Mouse (Mus musculus): Measurements from ENCODE around the gene Zfp648. TPM values are rescaled to one million over a fixed set of nuclear protein-coding genes. Genes with fewer than 3 reads are reported as not detected.

Zfp648 gene
- polyA plus RNA-seq, 1 experiment from 2014 or later: not detected

DNA sequence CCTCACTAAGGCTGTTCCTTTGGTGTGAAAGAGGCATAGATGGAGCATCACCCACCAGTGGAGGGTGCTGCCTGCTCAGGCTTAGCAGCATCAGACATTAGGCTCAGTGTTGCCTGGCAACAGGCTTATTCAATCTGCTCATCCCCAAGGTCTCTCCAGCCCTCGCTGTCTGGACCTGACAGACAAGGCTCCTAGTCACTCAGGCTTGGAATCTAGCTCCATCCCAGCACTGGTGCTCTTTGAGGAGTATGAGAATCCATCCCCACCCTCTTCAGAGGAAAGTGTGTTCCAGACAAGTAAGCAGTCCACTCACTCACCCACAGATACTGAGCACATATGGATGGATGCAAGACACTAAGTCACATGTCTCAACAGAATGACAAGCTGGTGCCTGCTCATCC is 22.8 kb downstream of the Zfp648 start:
- Histone ChIP-seq H3K36me3 (ENCODE audit: control insufficient read depth, insufficient read depth, low read length) (no peaks in the 10 kb centered on the region), H3K9ac (ENCODE audit: low read length) (no peak overlapping the region), H3K9me3 (ENCODE audit: control insufficient read depth, low read length) (no peaks in the 10 kb centered on the region), H3K4me3 (ENCODE audit: control insufficient read depth in 1 of 2, insufficient read depth in 1 of 2, low read depth in 1 of 2, low read length in 2 of 2) (no peak overlapping the region), H3K27ac (replicated peaks in 1 of 2; ENCODE audit: control insufficient read depth in 1 of 2, insufficient read depth in 1 of 2, low read depth in 2 of 2, low read length in 2 of 2) (no peak overlapping the region), H3K27me3 (ENCODE audit: control insufficient read depth, insufficient read depth, low read length) (no peaks in the 10 kb centered on the region), H3K4me1 (ENCODE audit: control insufficient read depth in 2 of 2, insufficient read depth in 2 of 2, low read length in 2 of 2) (no peaks in the 10 kb centered on the region), H3K4me2 (ENCODE audit: low read length) (no peak overlapping the region)
- ATAC-seq (ENCODE audit: insufficient number of reproducible peaks, insufficient read depth, low FRiP score, low read depth): no peak
- 44% methylated on average over 1 of the region's 1 CpGs for WGBS

DNA sequence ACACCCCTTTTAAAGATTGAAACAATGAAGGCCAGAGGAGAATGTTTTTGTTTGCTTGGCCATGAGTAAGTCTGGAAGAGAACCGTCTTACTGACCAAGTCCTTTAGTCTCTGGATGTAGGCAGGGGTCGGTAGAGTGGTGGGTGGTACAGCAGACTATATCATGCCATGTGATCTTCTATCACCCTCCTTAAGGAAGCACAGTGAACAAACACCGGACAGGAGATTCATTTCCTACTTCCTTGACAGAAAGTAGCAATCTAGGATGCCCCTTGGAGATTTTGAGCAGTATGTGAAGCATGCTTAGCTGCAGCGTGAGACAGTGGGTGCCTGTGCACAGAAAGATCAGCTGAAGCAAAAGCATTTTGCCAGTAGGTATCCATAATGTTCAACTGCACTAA is 31.6 kb downstream of the Zfp648 start:
- H3K36me3 ChIP-seq (ENCODE audit: control insufficient read depth, insufficient read depth, low read length): no peaks in the 10 kb centered on the region
- 71% methylated on average over 4 of the region's 4 CpGs for WGBS
- H3K9ac ChIP-seq (ENCODE audit: low read length): no peak overlapping the region
- H3K4me2 ChIP-seq (ENCODE audit: low read length): no peak overlapping the region
- no peaks in the 10 kb centered on the region for H3K9me3 ChIP-seq (ENCODE audit: control insufficient read depth, low read length)
- H3K4me3 ChIP-seq (ENCODE audit: control insufficient read depth in 1 of 2, insufficient read depth in 1 of 2, low read depth in 1 of 2, low read length in 2 of 2): no peak overlapping the region
- no peak for ATAC-seq (ENCODE audit: insufficient number of reproducible peaks, insufficient read depth, low FRiP score, low read depth)
- no peak overlapping the region for H3K27ac ChIP-seq (replicated peaks in 1 of 2; ENCODE audit: control insufficient read depth in 1 of 2, insufficient read depth in 1 of 2, low read depth in 2 of 2, low read length in 2 of 2)
- H3K4me1 ChIP-seq (ENCODE audit: control insufficient read depth in 2 of 2, insufficient read depth in 2 of 2, low read length in 2 of 2): no peaks in the 10 kb centered on the region
- H3K27me3 ChIP-seq (ENCODE audit: control insufficient read depth, insufficient read depth, low read length): no peaks in the 10 kb centered on the region

DNA sequence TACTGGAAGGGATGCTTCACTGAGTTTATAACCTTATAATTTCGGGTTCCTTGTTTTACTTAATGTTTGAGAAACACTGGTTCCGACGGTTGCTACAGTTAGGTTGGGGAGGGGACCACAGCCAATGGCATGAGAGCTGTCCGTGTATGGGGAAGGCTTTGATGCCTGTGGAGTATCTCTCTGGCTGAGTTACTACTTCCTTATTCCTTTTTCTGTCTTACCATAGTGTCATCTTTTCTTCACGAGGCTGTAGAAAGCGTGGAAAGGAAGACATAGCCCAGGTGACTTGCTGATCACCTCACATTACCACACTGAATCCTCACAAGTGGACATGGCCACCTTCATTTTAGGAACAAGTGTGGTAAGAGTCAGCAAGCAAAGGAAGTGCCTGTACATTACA is 32.0 kb downstream of the Zfp648 start:
- Histone ChIP-seq H3K9me3 (ENCODE audit: control insufficient read depth, low read length) (no peaks in the 10 kb centered on the region), H3K27me3 (ENCODE audit: control insufficient read depth, insufficient read depth, low read length) (no peaks in the 10 kb centered on the region), H3K27ac (replicated peaks in 1 of 2; ENCODE audit: control insufficient read depth in 1 of 2, insufficient read depth in 1 of 2, low read depth in 2 of 2, low read length in 2 of 2) (no peak overlapping the region), H3K4me1 (ENCODE audit: control insufficient read depth in 2 of 2, insufficient read depth in 2 of 2, low read length in 2 of 2) (no peaks in the 10 kb centered on the region), H3K4me2 (ENCODE audit: low read length) (no peak overlapping the region), H3K9ac (ENCODE audit: low read length) (no peak overlapping the region), H3K4me3 (ENCODE audit: control insufficient read depth in 1 of 2, insufficient read depth in 1 of 2, low read depth in 1 of 2, low read length in 2 of 2) (no peak overlapping the region), H3K36me3 (ENCODE audit: control insufficient read depth, insufficient read depth, low read length) (no peaks in the 10 kb centered on the region)
- 64% methylated on average over 6 of the region's 6 CpGs for WGBS
- ATAC-seq (ENCODE audit: insufficient number of reproducible peaks, insufficient read depth, low FRiP score, low read depth): no peak

DNA sequence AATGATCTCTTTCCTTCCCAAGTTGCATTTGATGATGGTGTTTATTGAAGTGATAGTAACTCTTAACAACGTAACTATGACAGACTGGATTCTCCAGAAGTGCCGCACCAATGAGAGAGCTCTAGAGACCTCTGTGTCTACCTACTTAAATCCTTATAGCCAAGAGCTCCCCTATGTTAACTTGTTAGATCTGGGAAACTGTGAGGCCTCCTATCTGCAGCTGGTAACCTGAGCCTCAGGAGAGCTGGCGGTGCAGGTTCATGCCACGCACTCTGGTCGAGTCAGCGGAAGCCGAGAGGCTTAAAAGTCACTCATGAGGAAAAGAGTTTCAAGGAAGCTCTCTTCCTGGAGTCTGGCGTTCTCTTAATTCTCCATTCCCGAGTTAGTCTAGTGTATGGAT is 33.8 kb downstream of the Zfp648 start:
- H3K9me3 ChIP-seq (ENCODE audit: control insufficient read depth, low read length): no peaks in the 10 kb centered on the region
- no peak overlapping the region for H3K4me3 ChIP-seq (ENCODE audit: control insufficient read depth in 1 of 2, insufficient read depth in 1 of 2, low read depth in 1 of 2, low read length in 2 of 2)
- H3K9ac ChIP-seq (ENCODE audit: low read length): no peak overlapping the region
- H3K4me1 ChIP-seq (ENCODE audit: control insufficient read depth in 2 of 2, insufficient read depth in 2 of 2, low read length in 2 of 2): no peaks in the 10 kb centered on the region
- no peaks in the 10 kb centered on the region for H3K36me3 ChIP-seq (ENCODE audit: control insufficient read depth, insufficient read depth, low read length)
- H3K27ac ChIP-seq (replicated peaks in 1 of 2; ENCODE audit: control insufficient read depth in 1 of 2, insufficient read depth in 1 of 2, low read depth in 2 of 2, low read length in 2 of 2): no peak overlapping the region
- H3K4me2 ChIP-seq (ENCODE audit: low read length): no peak overlapping the region
- no peak for ATAC-seq (ENCODE audit: insufficient number of reproducible peaks, insufficient read depth, low FRiP score, low read depth)
- no peaks in the 10 kb centered on the region for H3K27me3 ChIP-seq (ENCODE audit: control insufficient read depth, insufficient read depth, low read length)
- WGBS: 81% methylated on average over 9 of the region's 9 CpGs

DNA sequence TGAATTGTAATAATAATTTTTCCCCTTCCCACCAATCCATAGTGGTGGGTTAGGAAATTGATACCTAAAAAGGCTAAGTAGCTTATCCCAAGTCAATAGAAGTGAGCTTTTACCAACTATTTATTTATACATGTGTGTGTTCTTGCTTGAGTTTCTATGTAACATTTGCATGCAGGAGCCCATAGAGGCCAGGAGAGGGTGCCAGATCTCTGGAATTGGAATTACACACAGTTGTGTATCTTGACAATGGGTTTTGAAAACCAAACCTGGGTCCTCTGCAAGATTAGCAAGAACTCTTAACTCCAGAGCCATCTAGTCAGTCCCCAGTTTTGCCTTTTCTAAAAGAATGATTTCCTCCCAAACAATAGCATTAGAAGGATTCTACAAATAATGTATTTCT is 37.9 kb downstream of the Zfp648 start:
- no peaks in the 10 kb centered on the region for H3K27me3 ChIP-seq (ENCODE audit: control insufficient read depth, insufficient read depth, low read length)
- H3K4me1 ChIP-seq (ENCODE audit: control insufficient read depth in 2 of 2, insufficient read depth in 2 of 2, low read length in 2 of 2): no peaks in the 10 kb centered on the region
- H3K9ac ChIP-seq (ENCODE audit: low read length): no peak overlapping the region
- no peak overlapping the region for H3K4me2 ChIP-seq (ENCODE audit: low read length)
- no peak overlapping the region for H3K27ac ChIP-seq (replicated peaks in 1 of 2; ENCODE audit: control insufficient read depth in 1 of 2, insufficient read depth in 1 of 2, low read depth in 2 of 2, low read length in 2 of 2)
- no peaks in the 10 kb centered on the region for H3K9me3 ChIP-seq (ENCODE audit: control insufficient read depth, low read length)
- no peak overlapping the region for H3K4me3 ChIP-seq (ENCODE audit: control insufficient read depth in 1 of 2, insufficient read depth in 1 of 2, low read depth in 1 of 2, low read length in 2 of 2)
- ATAC-seq (ENCODE audit: insufficient number of reproducible peaks, insufficient read depth, low FRiP score, low read depth): no peak
- H3K36me3 ChIP-seq (ENCODE audit: control insufficient read depth, insufficient read depth, low read length): no peaks in the 10 kb centered on the region

DNA sequence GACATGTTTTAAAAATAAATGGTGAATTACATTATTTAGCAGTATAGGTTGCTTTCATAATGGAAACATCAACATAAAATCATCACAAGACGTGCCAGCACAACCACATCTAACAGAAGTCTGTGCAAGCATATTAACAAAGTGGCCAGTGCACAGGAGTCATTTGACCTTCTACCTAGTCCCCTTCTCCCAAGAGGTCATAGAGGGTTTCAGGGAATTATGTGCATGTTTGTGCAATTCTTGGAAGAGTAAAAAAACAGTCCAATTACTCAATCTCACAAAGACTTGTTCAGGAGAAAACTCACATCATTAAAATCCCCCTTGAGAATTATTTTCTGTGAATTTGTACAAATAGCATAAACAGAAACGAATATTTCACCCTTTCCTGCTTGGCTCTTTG is 50.2 kb downstream of the Zfp648 start:
- Histone ChIP-seq H3K9ac (ENCODE audit: low read length) (no peak overlapping the region), H3K4me3 (ENCODE audit: control insufficient read depth in 1 of 2, insufficient read depth in 1 of 2, low read depth in 1 of 2, low read length in 2 of 2) (no peak overlapping the region), H3K36me3 (ENCODE audit: control insufficient read depth, insufficient read depth, low read length) (no peaks in the 10 kb centered on the region), H3K4me2 (ENCODE audit: low read length) (no peak overlapping the region), H3K27ac (replicated peaks in 1 of 2; ENCODE audit: control insufficient read depth in 1 of 2, insufficient read depth in 1 of 2, low read depth in 2 of 2, low read length in 2 of 2) (no peak overlapping the region), H3K9me3 (ENCODE audit: control insufficient read depth, low read length) (no peaks in the 10 kb centered on the region), H3K27me3 (ENCODE audit: control insufficient read depth, insufficient read depth, low read length) (no peaks in the 10 kb centered on the region), H3K4me1 (ENCODE audit: control insufficient read depth in 2 of 2, insufficient read depth in 2 of 2, low read length in 2 of 2) (no peaks in the 10 kb centered on the region)
- 67% methylated on average over 2 of the region's 2 CpGs for WGBS
- ATAC-seq (ENCODE audit: insufficient number of reproducible peaks, insufficient read depth, low FRiP score, low read depth): no peak

DNA sequence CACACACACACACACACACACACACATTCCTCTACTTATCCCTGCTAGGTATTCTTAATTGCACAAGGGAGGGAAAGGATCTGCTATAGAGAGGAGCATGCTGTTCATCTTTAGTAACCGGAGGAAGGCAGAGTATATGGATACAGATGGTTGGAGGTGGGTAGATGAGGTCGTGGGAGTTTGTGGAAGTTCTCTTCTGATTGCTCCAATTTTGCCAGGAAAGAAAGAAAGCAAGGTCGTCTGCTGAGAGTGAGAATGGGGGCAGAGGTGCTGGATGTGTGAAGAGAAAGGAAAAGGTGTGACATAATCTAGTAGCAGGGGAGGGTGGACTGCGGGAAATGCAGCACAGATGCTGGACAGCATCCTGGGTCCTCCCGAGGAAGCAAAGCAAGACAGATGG is 51.8 kb downstream of the Zfp648 start:
- WGBS: 48% methylated on average over 5 of the region's 5 CpGs
- ATAC-seq (ENCODE audit: insufficient number of reproducible peaks, insufficient read depth, low FRiP score, low read depth): no peak
- H3K27me3 ChIP-seq (ENCODE audit: control insufficient read depth, insufficient read depth, low read length): no peaks in the 10 kb centered on the region

More for the DNA sequence above, 51.8 kb downstream of the Zfp648 start:
- no peak overlapping the region for H3K9ac ChIP-seq (ENCODE audit: low read length)
- H3K36me3 ChIP-seq (ENCODE audit: control insufficient read depth, insufficient read depth, low read length): no peaks in the 10 kb centered on the region
- H3K27ac ChIP-seq (replicated peaks in 1 of 2; ENCODE audit: control insufficient read depth in 1 of 2, insufficient read depth in 1 of 2, low read depth in 2 of 2, low read length in 2 of 2): no peak overlapping the region
- H3K4me1 ChIP-seq (ENCODE audit: control insufficient read depth in 2 of 2, insufficient read depth in 2 of 2, low read length in 2 of 2): no peaks in the 10 kb centered on the region
- H3K9me3 ChIP-seq (ENCODE audit: control insufficient read depth, low read length): no peaks in the 10 kb centered on the region
- H3K4me3 ChIP-seq (ENCODE audit: control insufficient read depth in 1 of 2, insufficient read depth in 1 of 2, low read depth in 1 of 2, low read length in 2 of 2): no peak overlapping the region
- no peak overlapping the region for H3K4me2 ChIP-seq (ENCODE audit: low read length)
